Mouse (Mus musculus) heart, embryonic 11.5 days (tissue): ENCODE measurements around the gene Ccnb2. TPM values are rescaled to one million over a fixed set of nuclear protein-coding genes. Genes with fewer than 3 reads are reported as not detected.
A peak's percentile ranks its signal among the peaks of the same experiment; 100 is the strongest.

ENCODE experiments used
- ATAC-seq: fragments of 200-750 bp; cut with Nextera tagmentation; replicated peaks from 2 replicates; pipeline ENCODE4 v1.8.0; 2017; ENCODE audit warnings: moderate library complexity; ENCODE audit not compliant: insufficient number of reproducible peaks, low FRiP score, low TSS enrichment
- H3K27ac ChIP-seq: fragments of 300-500 bp; sonication (generic); 2 replicates; pipeline ENCODE4 v1.5.1; 2014; ENCODE audit warnings: mild to moderate bottlenecking, low read depth, low read length
- H3K27me3 ChIP-seq: fragments of 300-500 bp; sonication (generic); 2 replicates; pipeline ENCODE4 v1.6.1; 2014; ENCODE audit warnings: mild to moderate bottlenecking, low read length, mixed read lengths; ENCODE audit not compliant: control insufficient read depth, insufficient read depth
- H3K36me3 ChIP-seq: fragments of 300-500 bp; sonication (generic); 2 replicates; pipeline ENCODE4 v1.6.1; 2014; ENCODE audit warnings: mild to moderate bottlenecking, low read length, moderate library complexity, mixed read lengths; ENCODE audit not compliant: control insufficient read depth, insufficient read depth
- H3K4me1 ChIP-seq: fragments of 300-500 bp; sonication (generic); 2 replicates; pipeline ENCODE4 v1.6.1; 2014; ENCODE audit warnings: low read length; ENCODE audit not compliant: control insufficient read depth, insufficient read depth
- H3K4me2 ChIP-seq: fragments of 300-500 bp; sonication (generic); 2 replicates; pipeline ENCODE4 v1.6.1; 2014; ENCODE audit warnings: mild to moderate bottlenecking, moderate library complexity
- H3K4me3 ChIP-seq: fragments of 300-500 bp; sonication (generic); 2 replicates; pipeline ENCODE4 v1.5.1; 2014; ENCODE audit warnings: low read depth, low read length
- H3K9ac ChIP-seq: fragments of 300-500 bp; sonication (generic); 2 replicates; pipeline ENCODE4 v1.6.1; 2014; ENCODE audit warnings: mild to moderate bottlenecking, low read depth, low read length, moderate library complexity
- H3K9me3 ChIP-seq: fragments of 300-500 bp; sonication (generic); replicated peaks from 2 replicates; pipeline ENCODE4 v1.6.1; 2016; ENCODE audit warnings: low read length; ENCODE audit not compliant: control insufficient read depth
- WGBS: fragments of 180-500 bp; shearing (Covaris S2); extraction: QIAGEN DNeasy Blood & Tissue Kit; methylation state at CpG from one replicate; pipeline ENCODE4 v1.1.7; 2014; ENCODE audit not compliant: insufficient replicate concordance; 5-methylcytosine and 5-hydroxymethylcytosine counted together
- microRNA-seq: library from miRNA; unstranded; fragments of <30 nt; microRNA quantifications from one replicate; pipeline ENCODE4, GENCODE M21; 2016; ENCODE audit warnings: borderline number of aligned reads
- polyA plus RNA-seq: library from polyadenylated mRNA; unstranded; fragments of >200 nt; fragmentation: Nextera tagmentation; extraction: Ambion mirVana; gene quantifications from 2 replicates; pipeline ENCODE4 v1.2.1, GENCODE M21; 2014

The Ccnb2 gene
- polyA plus RNA-seq, 1 experiment from 2014 or later: 172 TPM

GRCm38 (mm10) chr9:70371638-70372037 is 49.7 kb downstream of the Ccnb2 start:
- ATAC-seq: no peak
- H3K4me2 ChIP-seq: no peak overlapping the region
- H3K9ac ChIP-seq: no peak overlapping the region
- WGBS: 78% methylated on average over 5 of the region's 5 CpGs
- H3K36me3 ChIP-seq: peaks cover 15% of the 10 kb centered on the region
- no peak overlapping the region for H3K27ac ChIP-seq
- peaks cover 3% of the 10 kb centered on the region; the same call in 1 of the 2 replicates for H3K9me3 ChIP-seq
- H3K27me3 ChIP-seq: no peaks in the 10 kb centered on the region
- H3K4me3 ChIP-seq: no peak overlapping the region
- no peaks in the 10 kb centered on the region for H3K4me1 ChIP-seq

- no peak overlapping the region for H3K4me3 ChIP-seq
- H3K4me1 ChIP-seq: no peaks in the 10 kb centered on the region
- H3K27ac ChIP-seq: no peak overlapping the region
- peaks cover 3% of the 10 kb centered on the region; the same call in 1 of the 2 replicates for H3K9me3 ChIP-seq
- 79% methylated on average over 6 of the region's 6 CpGs for WGBS
- H3K9ac ChIP-seq: no peak overlapping the region
- no peak overlapping the region for H3K4me2 ChIP-seq
- H3K36me3 ChIP-seq: peaks cover 19% of the 10 kb centered on the region
- H3K27me3 ChIP-seq: no peaks in the 10 kb centered on the region
- no peak for ATAC-seq
Measured at GRCm38 (mm10) chr9:70366898-70367297, 54.4 kb downstream of the Ccnb2 start.

- no peak overlapping the region for H3K4me2 ChIP-seq
- no peak for ATAC-seq
- H3K9me3 ChIP-seq: peaks cover 3% of the 10 kb centered on the region; the same call in 1 of the 2 replicates
- H3K9ac ChIP-seq: no peak overlapping the region
- no peak overlapping the region for H3K4me3 ChIP-seq
- 71% methylated on average over 2 of the region's 2 CpGs for WGBS
- H3K4me1 ChIP-seq: no peaks in the 10 kb centered on the region
- H3K27me3 ChIP-seq: no peaks in the 10 kb centered on the region
- peaks cover 19% of the 10 kb centered on the region for H3K36me3 ChIP-seq
- no peak overlapping the region for H3K27ac ChIP-seq
Measured at GRCm38 (mm10) chr9:70365915-70366314, 55.4 kb downstream of the Ccnb2 start.

GRCm38 (mm10) chr9:70364741-70365140 is 56.6 kb downstream of the Ccnb2 start:
- no peak overlapping the region for H3K4me2 ChIP-seq
- H3K27ac ChIP-seq: no peak overlapping the region
- peaks cover 20% of the 10 kb centered on the region for H3K36me3 ChIP-seq
- H3K9ac ChIP-seq: no peak overlapping the region
- H3K27me3 ChIP-seq: no peaks in the 10 kb centered on the region
- ATAC-seq: no peak
- no peak overlapping the region for H3K4me3 ChIP-seq
- WGBS: 87% methylated on average over 8 of the region's 8 CpGs
- H3K4me1 ChIP-seq: no peaks in the 10 kb centered on the region
- H3K9me3 ChIP-seq: peaks cover 3% of the 10 kb centered on the region; the same call in 1 of the 2 replicates

GRCm38 (mm10) chr9:70359402-70360131 is 61.8 kb downstream of the Ccnb2 start:
- no peak overlapping the region for H3K4me3 ChIP-seq
- WGBS: 89% methylated on average over 2 of the region's 2 CpGs
- H3K36me3 ChIP-seq: peaks cover 12% of the 10 kb centered on the region; the same call in 1 of the 2 replicates
- H3K9ac ChIP-seq: no peak overlapping the region
- H3K4me2 ChIP-seq: no peak overlapping the region
- H3K4me1 ChIP-seq: no peaks in the 10 kb centered on the region
- no peak for ATAC-seq
- H3K27ac ChIP-seq: no peak overlapping the region
- H3K9me3 ChIP-seq: peaks cover 3% of the 10 kb centered on the region
- no peaks in the 10 kb centered on the region for H3K27me3 ChIP-seq

Small RNAs within 50 kb of the gene (microRNA-seq; reads per million reads assigned to microRNA genes)
- 6.7 reads per million, percentile 43 among the genes with 10 or more reads in this experiment for gene Mir5626

Other genes starting within 250 kb of the Ccnb2 start
- 10.7 and 11.2 TPM in 2 replicates for gene Myo1e, start 214.2 kb downstream of the Ccnb2 start, polyA plus RNA-seq
- 25.2 and 26.0 TPM in 2 replicates for gene Rnf111, start 82.2 kb upstream of the Ccnb2 start, polyA plus RNA-seq
- 40.6 and 48.3 TPM in 2 replicates for gene Sltm, start 121.2 kb upstream of the Ccnb2 start, polyA plus RNA-seq
- not detected in 2 replicates for gene Gm10642, start 234.7 kb upstream of the Ccnb2 start, polyA plus RNA-seq
- 9.0 and 9.7 TPM in 2 replicates for gene Mindy2, start 235.6 kb upstream of the Ccnb2 start, polyA plus RNA-seq